Mouse (Mus musculus) v-Abl transformed pro-B cells (cell line): Measurements from ENCODE around the gene Sec22b.

Experiments used
- in situ Hi-C, 2 experiments: fragments of 400-800 bp; cut with MboI; formaldehyde crosslinking; loops; one replicate each; pipeline ENCODE4 v1.15.1; 2025; ENCODE audit not compliant: unreplicated experiment in 2 of 2

Sec22b gene

GRCm38 (mm10) chr3:97898381-97898780 is 2.6 kb upstream of the Sec22b start:
- in situ Hi-C loops: loop anchor here in 1 of 2 experiments (25.0 kb wide), 1 partner anchor 961 kb away; the partner anchor contains the start of gene Gja8

GRCm38 (mm10) chr3:97901586-97901985 is 596 bp downstream of the Sec22b start:
- in situ Hi-C loops: loop anchor here in 1 of 2 experiments (10.0 to 25.0 kb wide), 2 partner anchors 137 to 1236 kb away; partner anchors contain the start of gene Wars2

GRCm38 (mm10) chr3:97909737-97910136 is 8.7 kb downstream of the Sec22b start:
- in situ Hi-C loops: loop anchor here in 1 of 2 experiments (10.0 to 25.0 kb wide), 2 partner anchors 145 to 1228 kb away; partner anchors contain the start of gene Wars2

- in situ Hi-C loops: loop anchor here in 1 of 2 experiments (25.0 kb wide), 1 partner anchor 1226 kb away; the partner anchor contains the start of gene Wars2
Observed at GRCm38 (mm10) chr3:97911093-97911492, 10.1 kb downstream of the Sec22b start.

- in situ Hi-C loops: loop anchor here in 1 of 2 experiments (25.0 kb wide), 1 partner anchor 1222 kb away; the partner anchor contains the start of gene Wars2
Observed at GRCm38 (mm10) chr3:97915081-97915480, 14.1 kb downstream of the Sec22b start.

GRCm38 (mm10) chr3:97918885-97919550 is 18.0 kb downstream of the Sec22b start:
- in situ Hi-C loops: loop anchor here in 1 of 2 experiments (25.0 kb wide), 1 partner anchor 1218 kb away; the partner anchor contains the start of gene Wars2

GRCm38 (mm10) chr3:97925246-97925645 is 24.3 kb downstream of the Sec22b start:
- in situ Hi-C loops: loop anchor here (5.0 kb wide), 2 partner anchors 302 to 387 kb away; no protein-coding TSS in a partner anchor

- in situ Hi-C loops: loop anchor here (5.0 kb wide), 2 partner anchors 300 to 385 kb away; no protein-coding TSS in a partner anchor
Observed at GRCm38 (mm10) chr3:97927322-97927721, 26.3 kb downstream of the Sec22b start.

GRCm38 (mm10) chr3:97928968-97929858 is 28.2 kb downstream of the Sec22b start:
- in situ Hi-C loops: loop anchor here (5.0 kb wide), 2 partner anchors 298 to 383 kb away; no protein-coding TSS in a partner anchor

- in situ Hi-C loops: loop anchor here (5.0 to 10.0 kb wide), 3 partner anchors 85 to 195 kb away; partner anchors contain the start of gene Notch2 (in 1 of the 2)
Observed at GRCm38 (mm10) chr3:97930141-97930786, 29.3 kb downstream of the Sec22b start.

GRCm38 (mm10) chr3:97930787-97931158 is 29.8 kb downstream of the Sec22b start:
- in situ Hi-C loops: loop anchor here (5.0 to 10.0 kb wide), 3 partner anchors 84 to 194 kb away; partner anchors contain the start of gene Notch2 (in 1 of the 2)

GRCm38 (mm10) chr3:97931310-97931885 is 30.4 kb downstream of the Sec22b start:
- in situ Hi-C loops: loop anchor here (5.0 to 10.0 kb wide), 3 partner anchors 83 to 193 kb away; partner anchors contain the start of gene Notch2 (in 1 of the 2)

GRCm38 (mm10) chr3:97932131-97932530 is 31.1 kb downstream of the Sec22b start:
- in situ Hi-C loops: loop anchor here (5.0 to 10.0 kb wide), 3 partner anchors 83 to 193 kb away; partner anchors contain the start of gene Notch2 (in 1 of the 2)

GRCm38 (mm10) chr3:97932771-97933170 is 31.8 kb downstream of the Sec22b start:
- in situ Hi-C loops: loop anchor here (5.0 to 10.0 kb wide), 3 partner anchors 82 to 192 kb away; partner anchors contain the start of gene Notch2 (in 1 of the 2)

- in situ Hi-C loops: loop anchor here (5.0 to 10.0 kb wide), 3 partner anchors 82 to 192 kb away; partner anchors contain the start of gene Notch2 (in 1 of the 2)
Observed at GRCm38 (mm10) chr3:97933251-97933650, 32.3 kb downstream of the Sec22b start.

GRCm38 (mm10) chr3:97933811-97934210 is 32.8 kb downstream of the Sec22b start:
- in situ Hi-C loops: loop anchor here (5.0 to 10.0 kb wide), 3 partner anchors 81 to 191 kb away; partner anchors contain the start of gene Notch2 (in 1 of the 2)

GRCm38 (mm10) chr3:97934331-97935300 is 33.6 kb downstream of the Sec22b start:
- in situ Hi-C loops: loop anchor here (5.0 to 10.0 kb wide), 4 partner anchors 80 to 190 kb away; partner anchors contain the start of gene Notch2 (in 1 of the 2)
